Mouse (Mus musculus) embryonic facial prominence, embryonic 11.5 days (tissue): ENCODE results near the gene Mrps26. TPM values are rescaled to one million over a fixed set of nuclear protein-coding genes. Genes with fewer than 3 reads are reported as not detected.

Source experiments
- ATAC-seq: fragments of 200-750 bp; cut with Nextera tagmentation; replicated peaks from 2 replicates; pipeline ENCODE4 v1.8.0; 2017; ENCODE audit warnings: low read depth; ENCODE audit not compliant: insufficient number of reproducible peaks, low FRiP score, low TSS enrichment
- DNase-seq: peaks from one replicate; pipeline ENCODE4 v3.0.0-alpha.2; 2015; ENCODE audit warnings: low spot score
- H3K27ac ChIP-seq: fragments of 300-500 bp; sonication (generic); replicated peaks from 2 replicates; pipeline ENCODE4 v1.5.1; 2014; ENCODE audit warnings: mild to moderate bottlenecking, low read depth, low read length, control low read depth
- H3K27me3 ChIP-seq: fragments of 300-500 bp; sonication (generic); 2 replicates; pipeline ENCODE4 v1.6.1; 2014; ENCODE audit warnings: mild to moderate bottlenecking, low read length, moderate library complexity, mixed read lengths; ENCODE audit not compliant: control insufficient read depth, insufficient read depth
- H3K36me3 ChIP-seq: fragments of 300-500 bp; sonication (generic); replicated peaks from 2 replicates; pipeline ENCODE4 v1.6.1; 2014; ENCODE audit warnings: low read depth, mild to moderate bottlenecking, low read length, moderate library complexity, mixed read lengths; ENCODE audit not compliant: control insufficient read depth, insufficient read depth
- H3K4me1 ChIP-seq: fragments of 300-500 bp; sonication (generic); 2 replicates; pipeline ENCODE4 v1.6.1; 2014; ENCODE audit warnings: low read length, mixed read lengths; ENCODE audit not compliant: control insufficient read depth, insufficient read depth
- H3K4me2 ChIP-seq: fragments of 300-500 bp; sonication (generic); 2 replicates; pipeline ENCODE4 v1.6.1; 2014; ENCODE audit warnings: low read depth, mild to moderate bottlenecking, control low read depth, low read length, moderate library complexity
- H3K4me3 ChIP-seq: fragments of 300-500 bp; sonication (generic); 2 replicates; pipeline ENCODE4 v1.5.1; 2014; ENCODE audit warnings: low read depth, low read length, control low read depth
- H3K9ac ChIP-seq: fragments of 300-500 bp; sonication (generic); replicated peaks from 2 replicates; pipeline ENCODE4 v1.6.1; 2014; ENCODE audit warnings: mild to moderate bottlenecking, control low read depth, low read length
- H3K9me3 ChIP-seq: fragments of 300-500 bp; sonication (generic); replicated peaks from 2 replicates; pipeline ENCODE4 v1.6.1; 2016; ENCODE audit warnings: mild to moderate bottlenecking, low read length, inconsistent platforms, mixed read lengths; ENCODE audit not compliant: control insufficient read depth
- WGBS: fragments of 180-500 bp; shearing (Covaris S2); extraction: QIAGEN DNeasy Blood & Tissue Kit; methylation state at CpG from one replicate; pipeline ENCODE4 v1.1.7; 2014; 5-methylcytosine and 5-hydroxymethylcytosine counted together
- polyA plus RNA-seq: library from polyadenylated mRNA; unstranded; fragments of >200 nt; fragmentation: Nextera tagmentation; extraction: Ambion mirVana; gene quantifications from 2 replicates; pipeline ENCODE4 v1.2.1, GENCODE M21; 2014

Mrps26 gene
- polyA plus RNA-seq, 1 experiment from 2014 or later = 77.4 TPM

DNA sequence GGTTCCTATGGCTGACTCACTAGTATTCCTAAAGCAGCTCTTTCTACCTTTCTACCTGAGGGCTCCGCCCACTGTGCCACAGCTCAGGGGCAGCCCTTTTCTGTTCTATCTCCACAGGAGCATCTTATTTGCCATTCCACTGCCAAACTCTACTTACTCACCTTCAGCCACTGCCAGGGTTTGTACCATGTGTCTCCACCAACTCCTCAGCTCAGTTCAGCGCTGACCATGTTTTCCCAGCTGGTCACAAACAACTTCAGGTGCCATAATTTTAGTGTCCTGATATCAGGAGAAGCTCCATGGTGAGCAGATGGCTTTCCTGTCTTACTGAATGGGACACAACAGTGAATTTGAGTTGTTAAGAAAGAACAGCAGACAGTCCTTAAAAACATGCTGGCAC lies 6.1 kb upstream of the Mrps26 start:
- WGBS = 98% methylated on average over 2 of the region's 2 CpGs
- Histone ChIP-seq H3K4me3 (no peak overlapping the region), H3K27me3 (no peaks in the 10 kb centered on the region), H3K36me3 (no peaks in the 10 kb centered on the region), H3K4me2 (no peak overlapping the region), H3K4me1 (no peaks in the 10 kb centered on the region), H3K9ac (no peak overlapping the region), H3K27ac (no peak overlapping the region), H3K9me3 (no peaks in the 10 kb centered on the region)
- ATAC-seq (no peak), DNase-seq (no peak)

DNA sequence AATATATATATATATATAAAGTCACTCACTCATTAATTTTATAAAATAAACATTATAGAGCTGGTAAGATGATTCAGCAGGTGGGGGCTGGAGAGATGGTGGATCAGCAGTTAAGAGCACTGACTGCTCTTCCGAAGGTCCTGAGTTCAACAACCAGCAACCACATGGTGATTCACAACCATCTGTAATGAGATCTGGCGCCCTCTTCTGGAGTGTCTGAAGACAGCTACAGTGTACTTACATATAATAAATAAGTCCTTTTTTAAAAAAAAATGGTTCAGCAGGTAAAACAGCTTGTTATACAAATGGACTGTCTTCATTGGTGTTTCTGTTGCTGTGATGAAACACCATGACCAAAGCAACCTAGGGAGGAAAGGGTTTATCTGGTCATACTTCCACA lies 5.5 kb upstream of the Mrps26 start:
- no peak overlapping the region for H3K4me3 ChIP-seq
- no peak overlapping the region for H3K9ac ChIP-seq
- no peaks in the 10 kb centered on the region for H3K27me3 ChIP-seq
- H3K36me3 ChIP-seq = no peaks in the 10 kb centered on the region
- H3K4me1 ChIP-seq = no peaks in the 10 kb centered on the region
- no peak overlapping the region for H3K4me2 ChIP-seq
- no peak for ATAC-seq
- H3K9me3 ChIP-seq = no peaks in the 10 kb centered on the region
- no peak for DNase-seq
- 66% methylated on average over 2 of the region's 2 CpGs for WGBS
- no peak overlapping the region for H3K27ac ChIP-seq

DNA sequence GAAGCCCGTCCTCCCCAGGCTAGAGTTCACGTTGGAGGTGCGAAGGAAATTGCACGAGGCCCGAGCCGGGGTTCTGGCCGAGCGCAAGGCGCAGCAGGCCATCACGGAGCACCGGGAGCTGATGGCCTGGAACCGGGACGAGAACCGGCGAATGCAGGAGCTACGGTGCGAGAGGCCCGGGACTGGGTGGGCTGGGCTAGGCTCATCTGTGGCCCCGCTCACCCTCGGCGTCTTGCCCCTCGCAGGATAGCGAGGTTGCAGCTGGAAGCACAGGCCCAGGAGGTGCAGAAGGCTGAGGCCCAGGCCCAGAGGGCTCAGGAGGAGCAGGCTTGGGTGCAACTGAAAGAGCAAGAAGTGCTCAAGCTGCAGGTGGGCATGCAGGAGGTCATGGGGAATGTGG lies 521 bp downstream of the Mrps26 start:
- WGBS = under 1% methylated on average over 23 of the region's 23 CpGs
- peak overlapping the region; percentile 86 for H3K9ac ChIP-seq

DNA sequence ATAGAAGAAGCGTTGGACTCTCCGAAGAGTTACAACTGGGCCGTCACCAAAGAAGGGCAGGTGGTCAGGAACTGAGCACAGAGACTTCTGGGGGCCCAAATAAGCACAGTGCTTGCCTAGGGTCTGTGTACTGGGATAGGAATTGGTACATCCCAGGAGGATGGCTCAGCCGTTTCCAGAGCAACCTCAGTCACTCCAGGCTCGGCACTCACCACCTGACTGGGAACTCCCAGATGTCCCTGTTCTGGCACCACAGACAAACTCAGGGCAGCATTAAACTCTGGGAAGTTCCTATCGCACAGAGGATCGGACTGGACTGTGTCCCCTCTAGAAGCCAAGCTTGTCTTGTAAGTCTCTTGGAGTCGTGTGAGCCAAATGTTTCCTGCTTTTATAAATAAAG lies 1.4 kb downstream of the Mrps26 start:
- Histone ChIP-seq H3K27ac (no peak overlapping the region), H3K4me3 (no peak overlapping the region), H3K36me3 (no peaks in the 10 kb centered on the region), H3K4me1 (no peaks in the 10 kb centered on the region), H3K9ac (no peak overlapping the region), H3K9me3 (no peaks in the 10 kb centered on the region), H3K4me2 (no peak overlapping the region; the same call in none of the 2 replicates), H3K27me3 (no peaks in the 10 kb centered on the region)
- ATAC-seq (no peak), DNase-seq (no peak)
- 82% methylated on average over 8 of the region's 8 CpGs for WGBS

More for the DNA sequence above, 521 bp downstream of the Mrps26 start:
- DNase-seq = no peak
- Histone ChIP-seq H3K4me3 (peak overlapping the region; percentile 78), H3K4me1 (no peaks in the 10 kb centered on the region), H3K27me3 (no peaks in the 10 kb centered on the region), H3K4me2 (peak overlapping the region; percentile 85), H3K9me3 (no peaks in the 10 kb centered on the region), H3K27ac (no peak overlapping the region), H3K36me3 (no peaks in the 10 kb centered on the region)
- ATAC-seq = peak; percentile 15; the same call in 1 of the 2 replicates

DNA sequence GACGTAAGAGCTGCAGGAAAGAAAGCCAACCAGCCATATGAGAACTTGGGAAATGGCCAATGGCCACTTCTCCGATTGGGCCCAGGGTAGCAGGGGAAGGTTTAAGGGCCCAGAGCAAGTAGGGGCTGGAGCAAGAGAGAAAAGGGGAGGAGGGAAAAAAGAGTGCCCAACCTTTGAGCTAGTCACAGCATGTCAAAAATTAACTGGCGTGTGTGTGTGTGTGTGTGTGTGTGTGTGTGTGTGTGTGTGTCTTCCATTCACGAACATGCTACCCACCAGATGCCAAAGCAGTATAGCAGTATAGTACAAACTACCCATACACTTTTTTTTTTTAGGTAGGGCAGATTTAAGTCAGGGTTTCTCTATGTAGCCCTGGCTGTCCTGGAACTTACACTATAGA lies 5.4 kb downstream of the Mrps26 start:
- Histone ChIP-seq H3K4me3 (no peak overlapping the region), H3K27me3 (no peaks in the 10 kb centered on the region; the same call in 1 of the 2 replicates), H3K9me3 (no peaks in the 10 kb centered on the region), H3K4me2 (no peak overlapping the region), H3K9ac (no peak overlapping the region), H3K27ac (no peak overlapping the region), H3K4me1 (no peaks in the 10 kb centered on the region), H3K36me3 (no peaks in the 10 kb centered on the region)
- 81% methylated on average over 4 of the region's 4 CpGs for WGBS
- DNase-seq = no peak
- ATAC-seq = no peak

DNA sequence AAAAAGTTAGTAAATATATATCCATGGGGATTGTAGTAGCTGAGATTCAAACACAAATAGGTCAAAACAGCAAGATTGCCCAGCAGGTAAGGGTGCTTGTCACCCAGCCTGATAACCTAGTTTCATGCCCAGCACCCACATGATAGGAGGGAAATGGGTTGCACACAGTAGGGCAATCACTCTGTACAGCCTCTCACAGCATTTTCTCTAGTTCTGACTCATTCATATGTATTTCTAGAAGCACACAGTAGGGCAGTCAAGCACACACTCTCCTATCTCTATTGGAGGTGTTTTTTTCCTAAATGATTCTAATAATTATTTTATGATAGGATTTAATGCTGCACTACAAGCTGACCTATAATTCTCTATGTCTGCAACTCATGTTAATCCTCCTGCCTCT lies 6.4 kb downstream of the Mrps26 start:
- ATAC-seq = no peak
- no peak for DNase-seq
- no peak overlapping the region for H3K9ac ChIP-seq
- H3K9me3 ChIP-seq = no peaks in the 10 kb centered on the region
- no peak overlapping the region for H3K4me2 ChIP-seq
- no peaks in the 10 kb centered on the region for H3K4me1 ChIP-seq
- H3K27ac ChIP-seq = no peak overlapping the region
- no peaks in the 10 kb centered on the region; the same call in none of the 2 replicates for H3K27me3 ChIP-seq
- no peak overlapping the region for H3K4me3 ChIP-seq
- H3K36me3 ChIP-seq = no peaks in the 10 kb centered on the region

DNA sequence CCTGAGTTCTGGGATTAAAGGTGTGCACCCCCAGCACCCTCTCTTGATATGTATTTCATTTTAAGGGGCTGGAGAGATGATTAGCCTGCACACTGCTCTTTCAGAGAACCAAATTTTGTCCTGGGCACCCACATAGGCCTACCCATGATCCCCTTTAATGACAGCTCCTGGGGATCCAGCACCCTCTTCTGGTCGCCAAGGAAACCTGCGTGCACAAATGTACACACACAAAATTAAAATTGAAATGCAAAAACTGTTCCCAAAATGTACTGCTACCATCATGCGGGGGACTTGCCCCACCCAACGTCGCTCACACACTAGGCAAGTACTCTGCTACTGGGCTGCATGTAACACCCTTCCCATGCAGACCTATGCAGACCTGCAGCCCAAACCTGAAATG lies 11.4 kb downstream of the Mrps26 start:
- 0 out of 2 replicates have a peak, but pooled peaks cover 2% of the 10 kb centered on the region for H3K4me1 ChIP-seq
- no peak overlapping the region for H3K9ac ChIP-seq
- H3K27me3 ChIP-seq = peaks cover 43% of the 10 kb centered on the region
- H3K4me3 ChIP-seq = no peak overlapping the region
- no peak for DNase-seq
- 80% methylated on average over 5 of the region's 5 CpGs for WGBS
- no peak overlapping the region for H3K27ac ChIP-seq
- no peak overlapping the region for H3K4me2 ChIP-seq
- H3K36me3 ChIP-seq = no peaks in the 10 kb centered on the region
- ATAC-seq = no peak
- H3K9me3 ChIP-seq = no peaks in the 10 kb centered on the region

DNA sequence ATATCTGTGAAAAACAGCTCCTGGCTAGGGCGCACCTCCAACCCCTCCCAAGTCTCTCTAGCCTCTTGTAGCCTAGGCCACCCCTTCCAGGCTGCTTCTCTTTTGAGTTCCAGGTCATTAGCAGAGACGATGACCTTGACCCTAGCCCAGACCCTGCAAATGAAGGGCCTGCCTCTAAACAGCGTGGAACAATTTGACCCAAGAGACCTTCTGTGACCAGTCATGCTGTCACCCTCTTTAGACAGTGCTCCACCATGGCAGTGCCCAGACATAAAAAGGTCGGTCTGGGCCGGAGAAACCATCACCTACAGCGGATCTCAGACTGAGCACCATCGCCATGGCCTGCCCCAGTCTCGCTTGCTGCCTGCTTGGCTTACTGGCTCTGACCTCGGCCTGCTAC lies 12.3 kb downstream of the Mrps26 start, which contains the start of gene Oxt:
Oxt (plus strand) TSS at position 301 of the 400 bp plus-strand sequence.
- peak within 1 kb of the TSS; percentile 24 for H3K4me3 ChIP-seq
- H3K27me3 ChIP-seq = peaks cover 51% of the 10 kb centered on the region
- H3K36me3 ChIP-seq = no peaks in the 10 kb centered on the region
- no peak for DNase-seq
- peaks cover 6% of the 10 kb centered on the region; the same call in 1 of the 2 replicates for H3K4me1 ChIP-seq
- no peaks in the 10 kb centered on the region for H3K9me3 ChIP-seq
- no peak within 1 kb of the TSS; the same call in 1 of the 2 replicates for H3K9ac ChIP-seq
- ATAC-seq = no peak
- no peak within 1 kb of the TSS for H3K27ac ChIP-seq
- H3K4me2 ChIP-seq = peak within 1 kb of the TSS; percentile 51
- WGBS = 36% methylated on average over 9 of the region's 9 CpGs
